Mouse (Mus musculus): Measurements from ENCODE around the gene D630045J12Rik.

Gene D630045J12Rik

DNA sequence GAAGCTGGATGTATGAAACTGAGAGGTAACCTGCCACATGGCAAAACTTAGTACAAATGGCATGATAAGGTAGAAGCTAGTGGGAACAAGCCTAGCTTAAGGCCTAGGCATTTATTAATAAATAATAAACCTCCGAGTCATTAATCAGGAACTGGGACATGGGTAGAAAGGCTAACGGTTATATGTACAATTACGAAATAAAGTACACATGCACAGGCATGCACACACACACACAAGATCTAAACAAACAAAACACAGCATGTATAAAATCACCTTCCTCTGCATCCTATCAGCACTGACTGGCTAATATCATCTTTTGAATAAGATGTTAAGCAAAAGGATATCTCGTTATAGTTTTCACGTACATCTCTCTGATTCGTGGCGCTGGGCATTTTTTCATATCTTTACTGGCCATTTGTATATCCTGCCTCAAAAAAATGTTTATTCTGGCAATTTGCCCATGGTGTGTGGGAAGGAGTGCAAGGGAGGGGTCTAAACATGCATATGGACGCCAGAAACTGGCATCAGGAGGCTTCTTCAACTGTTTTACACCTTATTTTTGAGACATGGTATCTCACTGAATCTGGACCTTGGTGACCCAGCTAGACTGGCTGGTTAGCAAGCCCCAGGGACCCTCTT, 67.4 kb downstream of the D630045J12Rik start:
- DNase-seq, result no peak

DNA sequence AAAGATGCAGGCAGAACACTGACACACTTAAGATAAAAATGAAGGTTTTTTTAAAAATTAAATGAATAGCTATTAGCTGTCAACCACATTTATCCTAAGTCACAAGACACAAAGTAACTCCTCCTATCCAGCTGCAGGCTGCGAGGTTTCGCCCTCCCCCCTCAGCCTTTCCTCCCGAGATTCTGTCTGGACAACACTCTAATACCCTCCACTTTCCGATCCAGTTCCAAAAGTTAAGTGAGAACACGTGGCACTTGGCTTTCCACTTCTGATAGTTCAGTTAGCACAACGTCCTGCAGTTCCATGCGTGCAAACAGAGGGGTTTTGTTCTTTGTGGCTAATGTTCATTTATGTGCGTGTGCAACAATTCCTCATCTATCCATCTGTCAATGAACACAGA, 69.0 kb downstream of the D630045J12Rik start:
- no peak for DNase-seq

DNA sequence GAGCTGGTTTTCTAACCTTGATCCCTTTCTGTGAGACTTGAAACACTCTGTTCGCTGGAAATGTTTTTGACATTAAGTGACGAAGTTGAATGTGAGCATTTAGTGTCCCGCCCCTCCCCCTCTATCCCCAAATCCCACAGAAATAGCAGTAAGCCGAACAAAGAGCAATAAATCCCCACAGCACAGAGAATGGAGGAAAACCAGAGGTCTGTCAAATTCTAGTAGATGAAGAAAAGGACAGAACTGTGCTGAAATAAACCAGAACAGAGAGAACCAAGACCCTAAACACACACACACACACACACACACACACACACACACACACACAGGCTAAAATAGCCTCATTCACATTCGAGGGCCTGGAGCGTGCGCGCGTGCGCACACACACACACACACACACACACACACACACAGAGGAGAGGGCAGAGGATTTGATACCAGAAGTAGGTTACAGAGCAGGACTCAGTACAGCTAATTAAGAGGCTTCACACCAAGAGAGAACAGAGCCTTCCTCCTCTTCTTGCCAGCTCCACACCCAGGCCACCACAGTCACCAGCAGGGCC, 72.0 kb downstream of the D630045J12Rik start:
- no peak for DNase-seq

DNA sequence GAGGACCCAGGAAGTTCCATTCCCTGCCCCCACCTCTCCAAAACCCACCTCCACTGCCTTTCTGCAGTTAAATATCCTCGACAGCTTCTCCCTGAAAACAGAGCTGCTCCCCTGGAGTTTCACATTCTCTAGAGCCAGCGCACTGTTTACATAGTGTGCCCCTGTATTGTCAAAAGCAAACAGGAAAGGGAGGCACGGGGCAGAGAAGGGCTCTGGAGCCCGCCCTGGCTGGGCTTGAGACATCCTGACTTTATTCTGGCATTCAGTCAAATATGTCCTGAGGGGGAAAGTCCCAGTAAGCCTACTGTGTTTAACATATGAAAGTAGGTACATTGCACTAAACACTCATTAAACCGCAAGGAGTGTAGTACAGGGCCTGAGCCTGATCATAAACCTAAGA, 73.1 kb downstream of the D630045J12Rik start:
- DNase-seq, result no peak

DNA sequence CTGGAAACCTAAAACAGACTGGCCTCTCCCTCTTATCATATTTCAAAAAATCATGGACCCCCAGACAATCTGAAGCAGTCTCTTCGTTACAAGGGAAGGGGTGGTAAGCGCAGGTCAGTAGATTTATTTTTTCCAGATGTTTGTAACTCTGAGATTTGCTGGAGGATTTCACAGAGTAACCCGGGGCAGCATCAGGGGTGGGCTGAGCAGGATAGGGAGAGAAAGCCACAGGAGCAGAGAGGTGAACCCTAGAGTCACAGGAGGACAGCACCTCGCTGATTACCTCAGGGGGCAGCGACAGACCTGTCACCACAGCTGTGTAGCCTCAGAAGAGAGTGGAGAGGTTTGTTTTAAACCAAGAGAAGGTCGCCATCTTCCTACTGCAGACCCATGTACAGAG, 88.4 kb downstream of the D630045J12Rik start:
- no peak for DNase-seq

DNA sequence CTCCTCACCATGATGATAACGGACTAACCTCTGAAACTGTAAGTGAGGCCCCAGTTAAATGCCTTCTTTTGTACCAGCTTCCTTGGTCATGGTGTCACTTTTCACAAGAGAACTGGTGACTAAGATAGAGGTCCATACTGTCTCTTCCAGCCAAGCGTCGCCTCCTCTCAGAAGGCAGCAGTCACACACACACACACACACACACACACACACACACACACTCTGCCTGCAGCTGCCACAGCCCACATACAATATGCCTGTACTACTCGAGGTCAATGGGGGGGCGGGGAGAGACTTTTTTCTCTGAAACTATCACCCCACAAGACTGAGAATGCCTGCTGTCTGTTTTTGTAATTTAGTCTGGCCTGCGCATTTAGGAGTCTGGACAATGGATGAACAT, 89.1 kb downstream of the D630045J12Rik start:
- DNase-seq, result no peak

DNA sequence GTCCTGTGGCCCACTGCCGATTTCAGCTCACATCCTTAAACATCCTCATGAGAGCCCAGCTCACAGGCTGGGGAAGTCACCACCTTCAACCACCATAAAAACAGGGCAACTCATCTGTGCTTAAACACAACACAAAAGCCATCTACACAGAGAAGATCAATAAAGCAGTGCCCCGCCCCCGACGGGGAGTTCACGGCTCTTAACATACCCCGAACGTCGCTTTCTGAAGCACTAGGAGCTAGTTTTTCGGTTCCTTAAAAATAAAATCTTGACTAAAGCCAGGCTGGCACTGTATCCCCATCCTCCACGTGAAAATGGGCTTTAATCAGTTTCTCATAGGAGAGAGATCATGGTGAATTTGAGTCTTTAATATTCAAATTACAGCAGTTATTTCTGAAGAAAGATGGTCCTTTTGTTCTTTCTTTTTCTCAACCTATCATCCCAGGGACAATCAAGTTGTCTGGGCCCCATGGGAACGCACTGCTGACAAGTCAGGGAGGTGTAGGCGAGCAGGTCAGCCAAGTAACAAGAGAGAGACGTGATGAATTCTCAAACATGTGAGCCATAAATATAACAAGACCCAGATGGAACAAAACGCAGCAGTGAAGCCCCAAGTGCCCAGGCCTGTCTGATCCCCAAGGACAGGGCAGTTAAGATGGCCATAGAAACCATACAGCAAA, 90.8 kb downstream of the D630045J12Rik start:
- DNase-seq, result no peak

DNA sequence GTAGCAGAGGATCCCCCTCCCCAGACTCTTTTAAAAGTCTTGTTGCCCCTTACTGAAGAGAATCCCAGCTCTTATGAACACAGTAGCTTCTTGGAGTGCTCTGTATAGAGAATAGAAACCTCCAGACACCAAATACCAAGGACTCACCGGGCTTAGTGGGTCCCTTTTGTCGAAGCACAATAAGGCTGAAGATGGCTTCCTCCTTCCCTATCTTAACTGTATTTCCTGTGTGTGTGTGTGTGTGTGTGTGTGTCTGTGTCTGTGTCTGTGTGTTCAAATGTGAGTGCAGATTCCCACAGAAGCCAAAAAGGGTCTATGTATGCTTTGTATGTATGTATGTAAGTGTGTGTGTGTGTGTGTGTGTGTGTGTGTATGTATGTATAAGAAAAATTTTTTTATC, 93.3 kb downstream of the D630045J12Rik start:
- no peak for DNase-seq

DNA sequence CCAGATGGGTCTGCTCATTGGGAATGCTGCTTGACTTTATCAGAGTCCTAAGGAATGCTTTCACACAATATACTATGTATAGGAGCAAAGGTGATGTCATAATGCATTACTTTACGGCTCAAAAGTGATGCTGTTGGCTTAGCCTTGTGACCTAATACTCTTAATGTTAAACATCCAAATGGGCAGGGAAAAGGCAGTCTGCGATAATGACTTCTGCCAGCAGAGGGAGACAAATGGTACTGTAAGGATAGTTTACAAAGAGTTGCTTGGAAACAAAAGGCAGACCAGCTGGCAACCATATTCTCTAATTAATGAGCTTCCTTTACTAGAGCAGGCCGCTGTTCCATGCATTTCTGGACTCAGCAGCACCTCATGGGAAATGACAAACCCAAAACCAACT, 93.7 kb downstream of the D630045J12Rik start:
- DNase-seq, result peak; percentile 9 to 38

DNA sequence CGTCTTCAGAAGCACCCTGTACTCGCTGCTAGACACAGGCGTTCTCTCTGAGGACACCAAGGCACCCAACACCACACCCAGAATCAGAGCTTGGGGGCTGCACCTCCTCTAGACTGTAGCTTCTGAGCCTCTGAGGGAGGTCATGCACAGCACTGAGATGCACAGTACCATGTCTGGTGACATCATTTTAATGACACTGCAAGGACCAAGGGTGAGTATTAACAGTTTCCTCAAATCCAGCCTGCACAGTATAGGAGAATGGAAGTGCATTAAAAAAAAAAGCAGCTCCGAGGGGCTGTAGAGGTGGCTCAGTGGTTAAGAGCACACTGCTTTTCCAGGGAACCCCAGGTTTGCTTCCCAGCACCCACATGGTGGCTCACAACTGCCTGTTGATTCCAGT, 94.2 kb downstream of the D630045J12Rik start:
- no peak for DNase-seq

DNA sequence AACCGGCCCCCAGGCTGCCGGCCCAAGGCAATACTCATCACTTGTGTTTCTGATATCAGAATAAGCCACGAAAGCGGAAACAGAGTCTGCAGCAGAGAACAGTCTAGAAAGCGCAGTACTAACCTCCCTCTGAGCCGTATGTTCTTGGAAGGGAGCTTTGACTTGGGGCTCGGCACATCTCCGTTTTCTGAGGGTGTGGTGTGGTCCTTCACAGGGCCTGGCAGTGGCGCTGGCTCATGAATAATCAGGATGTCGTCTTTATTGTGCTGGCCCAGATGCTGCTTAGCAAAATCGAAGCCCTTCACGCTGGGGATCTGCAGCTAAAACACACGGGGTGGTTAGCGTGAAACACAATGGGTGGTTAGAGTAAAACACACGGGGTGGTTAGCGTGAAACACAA, 95.9 kb downstream of the D630045J12Rik start:
- no peak for DNase-seq

DNA sequence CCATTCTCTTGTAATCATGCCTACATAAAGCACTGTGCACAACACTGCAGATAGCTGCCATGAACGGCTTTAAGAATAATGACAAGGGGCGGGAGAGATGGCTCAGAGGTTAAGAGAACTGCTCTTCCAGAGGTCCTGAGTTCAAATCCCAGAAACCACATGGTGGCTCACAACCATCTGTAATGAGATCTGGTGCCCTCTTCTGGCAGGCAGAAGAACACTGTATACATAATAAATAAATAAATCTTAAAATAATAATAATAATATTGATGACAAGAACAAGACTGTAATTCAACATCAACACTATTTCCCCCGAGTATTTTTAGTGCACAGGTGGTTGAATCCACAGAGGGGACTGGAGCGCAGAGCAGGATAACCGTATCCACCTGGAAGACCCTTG, 97.6 kb downstream of the D630045J12Rik start:
- no peak for DNase-seq

DNA sequence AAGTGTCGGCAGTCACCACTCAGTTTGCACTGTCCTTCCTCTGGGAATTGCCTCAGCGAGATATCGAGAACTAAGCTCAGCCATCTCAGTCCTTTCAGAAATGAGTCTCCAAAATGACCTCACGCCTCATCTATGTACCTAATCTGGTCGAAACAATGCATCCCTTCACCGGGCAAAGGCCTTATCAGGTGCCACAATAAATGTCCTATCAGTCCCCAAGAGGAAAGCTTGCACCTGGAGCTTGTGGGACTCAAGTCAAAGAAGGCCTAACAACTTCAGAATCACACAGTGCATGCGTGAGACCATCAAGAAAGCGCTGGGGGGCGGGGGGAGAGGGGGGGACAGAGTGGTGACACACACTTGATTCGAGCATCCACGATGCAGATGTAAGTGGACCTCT, 101.5 kb downstream of the D630045J12Rik start:
- DNase-seq, result no peak

DNA sequence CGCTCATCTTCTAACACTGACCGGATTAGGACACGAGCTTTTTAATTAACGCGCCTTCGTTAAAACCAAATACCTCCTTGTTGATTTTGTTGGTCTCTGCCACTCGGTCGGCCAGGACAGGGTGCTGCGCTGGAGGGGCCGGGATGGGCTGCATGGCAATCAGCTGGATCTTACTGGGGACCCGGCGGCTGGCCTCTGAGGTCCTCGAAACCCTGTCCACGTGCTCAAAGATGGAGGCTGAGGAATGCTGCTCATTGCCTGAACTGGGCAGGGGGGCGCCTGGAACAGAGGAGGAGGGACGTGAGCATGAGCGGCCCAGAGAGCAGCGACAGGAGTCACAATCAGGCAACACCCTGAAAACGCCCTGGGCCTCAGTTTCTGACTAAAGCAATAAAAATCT, 104.3 kb downstream of the D630045J12Rik start:
- DNase-seq, result no peak

DNA sequence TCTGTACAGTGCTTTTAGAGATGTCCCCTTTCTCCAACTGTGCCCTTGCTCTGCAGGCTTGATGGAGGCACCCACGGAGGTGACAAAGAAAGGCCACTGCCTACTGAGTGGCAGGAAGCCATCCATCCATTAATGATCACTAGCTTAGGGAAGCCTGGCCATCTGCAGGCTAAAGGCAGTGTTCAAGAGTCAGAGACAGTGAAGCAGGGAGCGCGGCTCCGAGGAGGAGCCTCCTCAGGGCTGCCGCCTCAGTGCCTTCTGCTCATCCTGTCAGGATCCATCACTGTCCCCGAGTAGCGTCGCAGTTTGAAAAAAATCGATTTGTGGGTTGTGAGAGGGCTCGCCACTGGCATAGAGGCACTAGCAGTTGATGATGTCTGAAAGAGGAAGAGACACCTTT, 105.2 kb downstream of the D630045J12Rik start:
- no peak for DNase-seq

DNA sequence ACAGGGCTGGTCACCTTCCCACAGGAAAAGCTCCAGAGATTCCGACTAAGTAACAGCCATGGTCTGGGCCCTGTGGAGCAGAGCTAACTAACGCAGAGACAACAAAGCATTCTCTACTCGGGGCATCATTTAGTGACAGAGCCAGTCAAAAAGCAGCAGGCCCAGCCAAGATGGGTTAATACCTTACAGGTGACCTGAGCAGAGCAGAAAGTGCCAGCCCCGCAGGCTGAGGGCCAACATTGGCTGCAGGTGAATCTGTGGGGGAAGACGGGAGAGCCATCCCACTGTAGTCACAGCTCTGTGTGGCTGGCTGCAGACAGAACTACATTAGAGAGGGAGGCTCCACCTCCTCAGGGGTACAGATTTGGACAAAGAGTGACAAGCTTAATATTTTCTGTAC, 106.5 kb downstream of the D630045J12Rik start:
- DNase-seq, result no peak

DNA sequence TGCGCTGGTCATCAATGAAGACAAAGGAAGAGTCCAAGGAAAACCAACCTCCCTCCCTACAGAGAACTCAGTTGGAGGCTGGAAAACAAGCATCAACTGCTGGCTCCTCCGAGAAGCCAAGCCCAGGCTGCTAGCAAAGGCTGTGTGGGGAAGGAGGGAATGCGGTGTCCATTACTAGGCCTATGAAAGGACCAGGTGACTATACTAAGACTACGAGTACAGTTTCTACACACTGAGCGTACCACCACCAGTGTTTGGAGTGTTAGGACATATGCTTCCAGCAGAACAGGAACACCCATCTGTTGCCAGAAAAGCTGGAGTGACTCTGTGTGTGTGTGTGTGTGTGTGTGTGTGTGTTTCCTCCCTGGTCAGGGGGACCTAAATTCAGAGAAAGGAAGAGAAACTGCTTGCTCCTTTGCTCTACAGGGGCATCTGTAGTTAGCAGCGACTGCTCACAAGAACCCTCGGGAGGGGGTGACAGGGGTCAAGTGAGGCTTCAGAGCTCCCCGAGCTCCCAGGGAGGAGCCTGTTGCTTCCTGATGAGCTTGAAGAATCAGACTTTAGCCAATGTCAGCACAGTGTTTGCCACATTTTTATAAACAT, 108.2 kb downstream of the D630045J12Rik start:
- DNase-seq, result no peak

DNA sequence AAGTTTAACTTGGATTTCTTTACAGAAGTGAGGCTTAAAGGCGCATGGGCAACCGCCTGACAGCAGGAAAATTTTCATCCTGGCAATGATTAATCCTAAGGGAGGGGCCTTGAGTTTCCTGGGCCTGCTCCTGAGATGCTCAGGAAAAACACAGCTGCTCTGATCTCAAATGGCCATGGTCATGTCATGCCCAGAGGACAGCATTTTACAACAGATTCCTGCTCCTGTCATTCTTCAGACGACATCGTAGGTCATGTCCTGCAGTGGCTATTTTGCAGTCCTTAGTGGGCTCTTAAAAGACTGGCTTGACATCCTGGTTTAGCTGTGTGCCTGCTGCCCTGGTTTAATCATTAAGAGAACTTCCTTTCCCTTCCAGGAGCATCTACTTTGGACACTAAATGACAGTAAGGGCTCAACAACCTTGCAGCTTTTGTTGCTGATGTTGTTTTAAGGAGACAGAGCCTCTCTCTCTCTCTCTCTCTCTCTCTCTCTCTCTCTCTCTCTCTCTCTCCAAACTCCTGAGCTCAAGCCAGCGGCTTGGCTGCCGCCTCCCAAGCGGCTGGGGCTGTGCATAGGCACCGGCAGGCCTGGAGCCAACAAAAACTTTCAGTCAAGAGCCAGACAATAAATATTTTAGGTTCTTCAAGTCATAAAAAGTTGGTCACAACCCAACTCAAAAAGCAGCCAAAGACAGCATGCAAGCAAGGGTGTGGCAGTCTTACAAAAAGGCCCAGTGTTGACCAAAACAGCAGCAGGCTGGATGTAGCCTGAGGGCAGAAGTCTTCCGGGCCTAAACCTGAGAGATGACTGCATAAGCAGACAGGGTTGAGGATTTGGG, 109.4 kb downstream of the D630045J12Rik start:
- no peak for DNase-seq

DNA sequence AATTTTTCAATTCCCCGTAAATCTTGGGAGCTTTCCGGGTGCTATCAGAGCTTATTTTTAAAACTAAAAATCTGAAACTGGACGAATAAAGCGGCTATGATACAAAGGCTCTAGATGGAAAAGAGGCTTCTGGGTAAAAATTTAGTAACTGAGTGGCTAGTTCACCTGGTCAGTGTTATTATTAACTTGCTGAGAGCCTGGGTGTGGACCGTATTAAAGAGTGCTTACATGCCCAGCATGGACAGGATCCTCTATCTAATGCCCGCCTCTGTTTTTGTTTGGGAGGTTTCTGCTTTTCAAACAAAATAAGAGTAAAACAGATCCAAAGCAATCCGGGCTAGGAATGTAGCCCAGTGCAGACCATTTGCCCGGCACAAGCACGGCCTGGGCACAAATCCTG, 113.4 kb downstream of the D630045J12Rik start:
- DNase-seq, result no peak

DNA sequence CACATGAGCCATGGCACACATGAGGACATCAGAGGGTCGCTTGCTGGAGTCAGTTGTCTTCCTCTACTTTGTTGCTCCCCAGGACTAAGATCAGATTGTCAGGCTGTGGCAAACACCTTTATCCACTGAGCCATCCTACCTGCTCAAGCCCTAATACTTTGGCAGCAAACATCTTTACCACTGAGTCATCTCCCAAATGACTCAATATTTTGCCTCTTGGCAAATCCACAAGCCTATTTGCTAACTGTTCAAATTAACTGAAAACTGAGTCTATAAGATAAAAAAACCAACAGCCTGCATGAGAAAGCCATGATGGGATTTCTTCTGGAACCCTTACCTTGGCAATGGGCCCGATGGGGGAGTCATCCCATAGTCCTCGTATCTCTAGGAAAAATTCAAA, 114.7 kb downstream of the D630045J12Rik start:
- DNase-seq, result no peak

DNA sequence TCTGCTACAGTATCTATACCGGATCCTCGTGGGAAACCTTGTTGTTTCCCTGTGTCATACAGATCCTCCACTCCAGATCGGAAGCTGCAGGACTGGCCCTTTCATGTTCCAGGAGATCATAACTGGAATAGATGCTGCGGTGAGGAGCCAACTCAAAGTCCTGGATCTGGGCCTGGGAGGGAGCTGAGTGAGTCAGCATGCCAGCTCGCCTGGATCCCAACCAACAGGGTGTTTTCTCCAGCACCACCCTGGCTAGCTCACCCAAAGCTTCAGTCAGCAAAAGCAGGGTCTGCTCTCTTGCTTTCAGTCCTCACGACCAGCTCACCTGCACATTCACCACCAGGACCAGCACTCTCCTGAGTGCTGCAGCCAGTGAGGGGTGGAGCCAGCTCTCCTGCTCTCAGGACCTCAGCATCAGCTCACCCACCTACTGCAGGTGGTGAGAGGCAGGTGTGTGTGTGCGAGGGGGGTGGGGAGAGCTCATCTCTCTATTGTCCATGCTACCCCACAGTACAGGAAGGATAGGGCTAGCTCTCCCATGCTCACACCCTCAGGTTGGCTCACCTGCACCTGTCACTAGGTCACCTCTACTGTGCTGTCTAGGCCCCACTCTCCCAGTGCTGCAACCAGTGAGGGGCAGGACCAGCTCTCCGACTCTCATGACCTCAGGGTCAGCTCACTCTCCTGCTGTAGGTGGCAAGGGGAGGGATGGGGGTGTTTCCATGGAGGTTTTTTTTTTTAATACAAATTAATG, 118.8 kb downstream of the D630045J12Rik start:
- DNase-seq, result no peak

DNA sequence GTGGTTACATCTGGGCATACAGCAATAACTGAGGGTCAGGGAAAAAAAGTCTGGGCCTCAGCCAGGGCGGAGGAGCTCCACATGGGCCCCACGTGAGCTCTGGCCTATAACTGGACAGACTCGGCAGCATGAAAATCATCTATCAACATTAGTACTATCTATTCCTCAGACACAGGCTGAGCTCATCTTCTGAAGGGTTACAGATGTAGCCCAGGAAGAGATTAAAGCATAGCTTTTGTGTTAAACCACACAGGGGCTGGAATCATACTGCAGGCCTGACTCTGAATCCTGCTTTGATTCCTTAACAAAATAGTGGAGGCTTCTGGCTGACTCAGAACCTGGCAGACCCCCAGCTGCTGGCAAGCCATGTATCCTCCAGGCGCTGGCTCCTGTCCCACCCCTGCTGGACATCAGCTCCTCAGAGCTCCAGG, 122.0 kb downstream of the D630045J12Rik start:
- no peak for DNase-seq

All from thymus, adult 18-20 months (tissue).